Comparison of ENCODE assay signal across 17 mouse cellular contexts in genomic region chr4:103691717-103692116, GRCm38 (mm10).
A peak's percentile ranks its signal among the peaks of the same experiment; 100 is the strongest.
DNase-seq lines count a peak whose midpoint lies in the region; ATAC-seq and TF ChIP-seq lines count a peak whose summit lies in the region.
"Had no signal": no experiment of that assay in that cellular context is flagged by ENCODE, and none has a peak within 500 bp of the region (broad histone marks: within the 10 kb centered on the region; RNA-seq: fewer than 3 reads in every experiment).

No protein-coding gene starts in this region.

- no peaks in the 10 kb centered on the region for H3K27me3 ChIP-seq in heart, postnatal 0 days (ENCODE audit: control insufficient read depth, insufficient read depth, low read length)
- no peaks in the 10 kb centered on the region for H3K27me3 ChIP-seq in heart, embryonic 11.5 days (ENCODE audit: control insufficient read depth, insufficient read depth, low read length)
- H3K27me3 ChIP-seq: embryonic facial prominence, embryonic 13.5 days; heart, embryonic 12.5 days; kidney, embryonic 15.5 days; limb, embryonic 12.5 days; liver, embryonic 15.5 days had no signal

- 0 out of 2 replicates have a peak, but pooled peaks have one; percentile 10 for TF ChIP-seq CTCF in heart, postnatal 0 days (IDR thresholded peaks at IDR 0.05; ENCODE audit: low read depth)
- TF ChIP-seq CTCF in gastrocnemius, adult 2 months (IDR thresholded peaks at IDR 0.05): no peak

- no peak overlapping the region for H3K4me3 ChIP-seq in heart, postnatal 0 days (ENCODE audit: low read depth, low read length)
- H3K4me3 ChIP-seq in heart, embryonic 11.5 days (ENCODE audit: low read depth, low read length): no peak overlapping the region
- no peak overlapping the region for H3K4me3 ChIP-seq in gastrocnemius, adult 2 months
- H3K4me3 ChIP-seq: embryonic facial prominence, embryonic 13.5 days; heart, embryonic 12.5 days; kidney, embryonic 15.5 days; limb, embryonic 12.5 days; liver, embryonic 15.5 days had no signal

- no peak for TF ChIP-seq EP300 in heart, postnatal 0 days (IDR thresholded peaks at IDR 0.05; ENCODE audit: low read depth)

- H3K9me3 ChIP-seq in heart, postnatal 0 days (replicated peaks; ENCODE audit: control insufficient read depth, low read length): no peaks in the 10 kb centered on the region
- H3K9me3 ChIP-seq in heart, embryonic 11.5 days (replicated peaks; ENCODE audit: control insufficient read depth, low read length): no peaks in the 10 kb centered on the region
- H3K9me3 ChIP-seq: embryonic facial prominence, embryonic 13.5 days; heart, embryonic 12.5 days; kidney, embryonic 15.5 days; limb, embryonic 12.5 days; liver, embryonic 15.5 days had no signal

- 44% methylated on average over 3 of the region's 3 CpGs for WGBS in heart, postnatal 0 days
- 48% methylated on average over 3 of the region's 3 CpGs for WGBS in heart, embryonic 11.5 days (ENCODE audit: insufficient replicate concordance)

- intact Hi-C loops in left cerebral cortex, postnatal 4 days (cut with DNase I): no loop called here
- intact Hi-C loops in gastrocnemius, adult 2 months (cut with DNase I): no loop called here

- ATAC-seq in heart, postnatal 0 days (ENCODE audit: insufficient read depth, low read depth): no peak
- no peak for ATAC-seq in heart, embryonic 11.5 days (replicated peaks; ENCODE audit: insufficient number of reproducible peaks, low FRiP score, low TSS enrichment)
- ATAC-seq: activated CD4-positive, CD25-positive, alpha-beta regulatory T cell, adult 4 months; CD4-positive, CD25-positive, alpha-beta regulatory T cell, adult 4 months had no signal

- no peaks in the 10 kb centered on the region for H3K4me1 ChIP-seq in heart, postnatal 0 days (ENCODE audit: control insufficient read depth, insufficient read depth)
- no peaks in the 10 kb centered on the region for H3K4me1 ChIP-seq in heart, embryonic 11.5 days (ENCODE audit: control insufficient read depth, insufficient read depth, low read length)
- H3K4me1 ChIP-seq: embryonic facial prominence, embryonic 13.5 days; heart, embryonic 12.5 days; kidney, embryonic 15.5 days; limb, embryonic 12.5 days; liver, embryonic 15.5 days had no signal

- H3K4me2 ChIP-seq in heart, postnatal 0 days (ENCODE audit: low read depth, low read length): no peak overlapping the region
- H3K4me2 ChIP-seq in heart, embryonic 11.5 days: no peak overlapping the region
- H3K4me2 ChIP-seq: embryonic facial prominence, embryonic 13.5 days; heart, embryonic 12.5 days; kidney, embryonic 15.5 days; limb, embryonic 12.5 days; liver, embryonic 15.5 days had no signal

- no peaks in the 10 kb centered on the region for H3K36me3 ChIP-seq in heart, postnatal 0 days (replicated peaks; ENCODE audit: control insufficient read depth, insufficient read depth, low read length)
- H3K36me3 ChIP-seq in heart, embryonic 11.5 days (ENCODE audit: control insufficient read depth, insufficient read depth, low read length): no peaks in the 10 kb centered on the region
- H3K36me3 ChIP-seq: embryonic facial prominence, embryonic 13.5 days; heart, embryonic 12.5 days; kidney, embryonic 15.5 days; limb, embryonic 12.5 days; liver, embryonic 15.5 days had no signal

- no peak for DNase-seq in heart, postnatal 0 days (ENCODE audit: low spot score)
- peak; percentile 33 for DNase-seq in left cerebral cortex, postnatal 4 days
- no peak for DNase-seq in left cerebral cortex, adult 11 months (ENCODE audit: low spot score)
- DNase-seq in Muller cell, postnatal 12 days (ENCODE audit: inconsistent ontology term): peak; percentile 10
- DNase-seq in brain, adult 2 months (ENCODE audit: low read depth, low spot score): peak; percentile 71
- no peak for DNase-seq in gastrocnemius, adult 2 months
- DNase-seq: cerebellum, adult 2 months; gastrocnemius, postnatal 14 days; thymus, adult 2 months had no signal

- H3K9ac ChIP-seq in heart, postnatal 0 days (replicated peaks; ENCODE audit: low read depth, low read length): no peak overlapping the region
- no peak overlapping the region for H3K9ac ChIP-seq in heart, embryonic 11.5 days (ENCODE audit: low read depth, low read length)
- H3K9ac ChIP-seq: embryonic facial prominence, embryonic 13.5 days; heart, embryonic 12.5 days; kidney, embryonic 15.5 days; limb, embryonic 12.5 days; liver, embryonic 15.5 days had no signal

- H3K27ac ChIP-seq in heart, postnatal 0 days (ENCODE audit: low read depth): no peak overlapping the region
- H3K27ac ChIP-seq in heart, embryonic 11.5 days (ENCODE audit: low read depth, low read length): no peak overlapping the region
- no peak overlapping the region for H3K27ac ChIP-seq in gastrocnemius, adult 2 months
- H3K27ac ChIP-seq: embryonic facial prominence, embryonic 13.5 days; kidney, embryonic 15.5 days; limb, embryonic 12.5 days; liver, embryonic 15.5 days had no signal

Comparison
In these comparisons a context has a peak if more than half of its experiments do, and no peak if none do; other contexts are left out.
1. DNase-seq: peak in left cerebral cortex, postnatal 4 days (single experiment), Muller cell, postnatal 12 days (single experiment) and brain, adult 2 months (single experiment); none in heart, postnatal 0 days (single experiment), left cerebral cortex, adult 11 months (single experiment) and gastrocnemius, adult 2 months (single experiment).